Mouse (Mus musculus) embryo, embryonic 10.5 days (tissue): ENCODE measurements at regions not wholly inside any gene's neighbourhood (a gene's known extent, or its start where the extent isn't known, plus 50 kb on each side); places are given as distances from the start of the nearest gene placed in this dataset.

Experiments
- DNase-seq: peaks from one replicate; pipeline ENCODE4 v3.0.0-alpha.2; 2015; ENCODE audit warnings: low spot score

GRCm38 (mm10) chr13:57282816-57283215 is 387.0 kb upstream of the Trpc7 start:
- DNase-seq: no peak

DNA sequence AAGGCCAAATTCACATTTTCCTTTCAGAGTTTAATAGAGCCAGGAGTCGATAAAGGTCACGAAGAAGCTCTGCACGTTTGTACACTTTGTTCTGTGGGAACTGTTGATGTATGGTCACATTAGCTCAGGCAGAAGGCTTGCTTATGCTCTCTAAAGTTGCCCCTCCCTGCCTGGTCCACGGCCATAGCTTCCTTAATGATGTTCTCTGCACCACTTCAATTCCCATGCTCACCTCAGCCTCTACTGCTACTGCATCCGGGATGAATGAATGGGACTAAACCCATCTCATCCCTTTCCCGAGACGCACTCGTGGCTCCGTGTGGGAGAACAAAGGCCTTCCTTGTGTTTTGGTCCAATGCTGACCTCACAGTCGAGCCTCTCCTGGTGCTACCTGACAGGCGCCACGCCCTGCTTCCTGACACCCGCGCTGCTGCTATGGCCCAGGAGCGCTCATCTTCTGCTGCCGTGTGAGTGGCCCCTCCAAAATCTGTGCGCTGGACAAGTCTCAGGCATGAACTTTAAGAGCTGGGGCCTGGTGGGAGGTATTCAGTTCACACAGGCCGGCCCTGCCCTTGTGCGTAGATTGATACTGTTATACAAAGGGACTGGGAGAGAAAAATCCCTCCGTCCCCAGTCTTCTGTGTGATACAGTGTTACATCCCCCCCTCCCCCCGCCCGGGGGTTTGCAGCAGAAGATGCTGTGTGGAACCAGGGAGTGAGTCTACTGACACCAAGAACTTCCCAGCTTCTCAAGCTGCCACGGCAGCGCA is 386.3 kb upstream of the Trpc7 start:
- DNase-seq: no peak

- DNase-seq: peak; percentile 83
Observed at GRCm38 (mm10) chr13:57281504-57281903, 385.7 kb upstream of the Trpc7 start.

- DNase-seq: peak; percentile 67
Observed at GRCm38 (mm10) chr13:57278580-57278979, 382.8 kb upstream of the Trpc7 start.

GRCm38 (mm10) chr13:57277076-57277475 is 381.3 kb upstream of the Trpc7 start:
- peak; percentile 52 for DNase-seq

GRCm38 (mm10) chr13:57275871-57276270 is 380.1 kb upstream of the Trpc7 start:
- DNase-seq: no peak

GRCm38 (mm10) chr13:57273593-57273992 is 377.8 kb upstream of the Trpc7 start:
- no peak for DNase-seq

GRCm38 (mm10) chr13:57269614-57270013 is 373.8 kb upstream of the Trpc7 start:
- peak; percentile 89 for DNase-seq

DNA sequence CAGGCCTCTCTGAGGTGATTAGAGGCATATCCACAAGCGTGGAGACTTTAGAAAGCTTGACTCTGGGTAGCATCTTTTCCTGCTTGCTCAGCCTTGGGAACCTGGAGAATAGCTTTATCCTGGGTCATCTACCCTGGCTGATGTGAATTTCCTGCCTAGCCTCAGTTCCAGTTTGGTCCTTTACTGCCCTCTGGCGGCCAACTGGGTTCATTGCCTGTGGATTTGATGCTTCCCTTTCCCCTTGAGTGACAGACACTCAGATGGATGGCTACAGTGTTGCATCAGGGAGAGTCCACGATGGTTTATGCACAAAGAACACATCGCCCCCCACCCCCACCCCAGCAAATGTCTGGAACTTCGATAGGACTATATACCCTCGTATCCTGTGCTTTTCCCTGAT is 364.1 kb upstream of the Trpc7 start:
- peak; percentile 90 for DNase-seq

DNA sequence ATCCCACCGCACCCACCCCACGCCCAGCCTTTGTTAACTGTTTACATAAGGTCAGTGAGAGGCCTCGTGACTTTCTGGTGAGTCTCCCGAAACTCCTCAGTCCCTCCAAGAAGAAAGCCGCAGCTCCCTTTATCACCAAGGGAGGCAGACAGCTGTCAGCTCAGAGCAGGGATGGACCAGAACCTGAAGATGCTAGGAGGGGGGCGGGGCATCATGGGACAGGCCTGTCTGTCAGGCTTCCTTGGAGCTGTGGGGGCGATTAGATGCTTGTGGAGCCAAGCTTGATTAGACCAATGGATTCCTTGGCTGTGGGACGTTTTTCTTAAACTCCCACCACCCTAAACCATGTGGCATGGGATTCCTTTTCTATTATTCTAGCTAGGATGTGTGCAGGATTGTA is 363.7 kb upstream of the Trpc7 start:
- no peak for DNase-seq

GRCm38 (mm10) chr13:57255920-57256319 is 360.1 kb upstream of the Trpc7 start:
- no peak for DNase-seq

DNA sequence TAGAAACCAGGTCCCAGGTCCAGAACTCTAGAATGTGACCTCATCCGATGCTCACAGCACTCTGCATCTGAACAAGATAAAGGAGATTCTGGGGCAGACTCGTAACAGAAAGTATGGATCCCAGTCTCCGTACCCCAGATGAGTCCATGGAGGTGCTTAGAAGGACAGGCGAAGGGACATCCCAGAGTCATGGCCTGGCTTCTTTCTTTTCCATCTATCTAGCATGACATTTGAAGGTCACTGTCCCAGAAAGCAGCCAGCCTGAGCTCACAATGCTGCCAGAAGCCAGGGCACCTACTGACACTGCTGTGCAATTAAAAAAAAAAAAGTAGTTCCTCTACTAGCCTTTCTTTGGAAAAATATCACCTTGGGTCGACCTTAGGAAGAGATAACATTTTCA is 354.1 kb upstream of the Trpc7 start:
- no peak for DNase-seq

DNA sequence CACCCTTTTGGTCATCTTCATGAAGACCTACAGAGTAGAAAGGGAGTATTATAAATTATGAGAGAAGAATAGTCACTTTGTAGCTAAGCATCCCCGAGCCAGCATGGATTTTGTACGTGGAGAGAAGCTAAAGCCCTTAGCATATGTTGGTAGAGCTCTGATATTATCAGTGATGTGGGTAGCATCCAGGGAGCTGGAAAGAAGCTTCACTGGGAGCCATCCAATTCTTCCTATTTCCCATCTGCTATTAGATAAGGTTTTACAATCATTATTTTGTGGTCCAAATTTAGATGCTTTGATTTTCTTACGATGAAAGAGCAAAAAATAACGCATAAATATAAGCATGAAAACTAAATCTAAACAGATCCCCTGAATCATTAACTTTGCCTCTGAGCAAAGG is 353.6 kb upstream of the Trpc7 start:
- no peak for DNase-seq

- DNase-seq: no peak
Observed at GRCm38 (mm10) chr13:57246238-57246963, 350.6 kb upstream of the Trpc7 start.

GRCm38 (mm10) chr13:57236917-57237316 is 341.1 kb upstream of the Trpc7 start:
- no peak for DNase-seq

DNA sequence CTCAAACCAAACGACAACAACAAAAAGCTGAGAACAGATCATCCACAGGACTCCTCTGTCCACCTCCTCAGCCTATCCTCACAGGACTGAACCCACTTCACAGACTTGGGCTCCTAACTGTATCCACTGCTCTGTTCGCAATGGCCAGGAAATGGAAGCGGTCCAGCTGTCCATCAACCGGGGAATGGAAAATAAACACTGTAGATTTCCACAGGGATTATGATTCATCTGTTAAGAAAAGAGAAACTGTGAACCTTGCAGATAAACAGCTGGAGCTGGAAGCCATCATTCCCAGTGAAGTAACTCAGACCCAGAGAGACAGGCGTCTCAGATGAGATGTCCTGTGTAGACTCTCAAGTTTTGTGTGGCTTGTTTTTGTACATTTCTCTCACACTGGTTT is 340.4 kb upstream of the Trpc7 start:
- DNase-seq: no peak

DNA sequence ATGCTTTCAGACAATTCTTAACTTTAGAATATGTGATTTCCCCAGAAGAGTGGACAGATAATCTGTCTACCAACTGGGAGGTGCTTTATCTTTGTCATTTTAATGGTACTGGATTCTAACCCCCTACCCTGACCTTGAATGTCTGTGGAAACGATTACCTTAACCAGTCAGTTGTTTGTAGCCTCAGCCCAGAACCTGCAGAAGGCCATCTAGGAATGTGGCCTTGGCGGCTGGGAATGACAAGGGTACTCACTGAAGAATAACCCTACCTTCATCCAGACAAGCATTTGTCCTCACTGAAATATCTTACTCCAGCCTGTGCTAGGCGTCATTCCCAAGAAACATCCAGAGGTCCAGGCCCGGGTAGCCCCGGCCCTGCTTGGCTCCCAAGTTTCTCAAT is 337.1 kb upstream of the Trpc7 start:
- no peak for DNase-seq

GRCm38 (mm10) chr13:57231666-57232065 is 335.9 kb upstream of the Trpc7 start:
- no peak for DNase-seq

DNA sequence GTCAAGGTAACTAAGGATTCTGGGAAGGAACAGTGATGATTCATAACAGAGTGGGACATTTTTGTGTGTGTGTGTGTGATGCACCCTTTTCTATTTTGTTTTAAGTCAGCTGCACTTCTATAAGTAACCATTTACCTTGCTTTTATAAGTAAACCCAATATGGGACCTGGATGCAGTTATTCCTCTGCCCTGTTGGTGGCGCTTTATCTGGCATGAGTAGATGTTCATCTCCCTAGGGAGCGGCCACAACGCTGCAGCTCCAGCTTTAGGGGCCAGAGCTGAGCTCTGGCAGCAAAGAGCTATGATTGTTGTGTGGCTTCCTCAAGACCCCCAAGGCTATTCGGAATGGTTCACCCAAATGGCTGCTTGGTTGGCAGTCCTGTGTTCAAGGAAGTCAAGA is 334.5 kb upstream of the Trpc7 start:
- DNase-seq: peak; percentile 13

- DNase-seq: no peak
Observed at GRCm38 (mm10) chr13:57221092-57221491, 325.3 kb upstream of the Trpc7 start.

- no peak for DNase-seq
Observed at GRCm38 (mm10) chr13:57216161-57216560, 320.4 kb upstream of the Trpc7 start.

GRCm38 (mm10) chr13:57212251-57212650 is 316.5 kb upstream of the Trpc7 start:
- DNase-seq: no peak

DNA sequence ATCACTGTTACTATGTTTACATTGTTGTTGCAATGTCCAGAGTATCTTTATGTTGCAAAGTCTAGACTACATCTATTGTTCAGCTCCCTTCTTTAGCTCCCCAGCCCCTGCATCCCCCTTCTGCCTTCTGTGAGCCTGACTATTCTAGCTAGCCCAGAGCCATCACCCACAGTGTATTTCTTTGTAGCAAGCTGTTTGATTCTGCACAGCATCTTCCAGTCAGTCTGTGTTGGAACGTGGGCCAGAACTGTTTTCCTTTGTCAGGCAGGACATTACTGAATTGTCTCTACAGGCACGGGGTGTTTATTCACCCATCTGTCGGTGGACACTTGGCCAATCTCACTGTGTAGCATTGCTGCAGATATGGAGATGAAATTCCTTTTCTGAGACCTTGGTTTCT is 295.4 kb upstream of the Trpc7 start:
- no peak for DNase-seq

DNA sequence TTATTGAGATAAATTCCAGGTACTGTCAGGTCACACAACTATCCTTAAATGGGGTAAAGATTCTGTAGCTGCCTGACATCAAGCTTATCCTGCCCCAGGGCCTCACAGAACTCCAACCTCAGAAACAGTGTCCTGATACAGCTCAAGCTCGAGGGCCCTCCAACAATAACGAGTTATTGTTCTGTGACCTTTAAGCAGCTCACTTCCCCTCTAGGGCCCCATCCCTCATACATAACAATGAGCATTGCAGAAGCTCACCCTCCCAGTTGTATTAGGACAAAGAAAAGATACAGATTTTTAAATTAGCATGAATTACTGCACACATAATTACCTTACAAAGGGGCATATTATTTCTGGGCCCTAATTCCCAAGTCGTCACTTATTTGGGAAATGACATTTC is 293.5 kb upstream of the Trpc7 start:
- DNase-seq: peak; percentile 23
